Mouse (Mus musculus) kidney, embryonic 16.5 days (tissue): Measurements from ENCODE around the gene Dda1. TPM values are rescaled to one million over a fixed set of nuclear protein-coding genes. Genes with fewer than 3 reads are reported as not detected.
"Not testable (repeated sequence)": the region's sequence is repeated elsewhere in the genome, so short reads cannot be mapped to it uniquely, and the experiment has no call there.

ENCODE experiments used
- ATAC-seq: fragments of 200-750 bp; cut with Nextera tagmentation; 2 replicates; pipeline ENCODE4 v1.8.0; 2017; ENCODE audit warnings: moderate TSS enrichment; ENCODE audit not compliant: low FRiP score, low TSS enrichment
- H3K27ac ChIP-seq: fragments of 300-500 bp; sonication (generic); 2 replicates; pipeline ENCODE4 v1.5.1; 2014; ENCODE audit warnings: low read length
- H3K27me3 ChIP-seq: fragments of 300-500 bp; sonication (generic); 2 replicates; pipeline ENCODE4 v1.6.1; 2014; ENCODE audit warnings: low read length, control low read depth, mixed read lengths; ENCODE audit not compliant: insufficient read depth
- H3K36me3 ChIP-seq: fragments of 300-500 bp; sonication (generic); 2 replicates; pipeline ENCODE4 v1.6.1; 2014; ENCODE audit warnings: low read length, control low read depth, mixed read lengths; ENCODE audit not compliant: insufficient read depth
- H3K4me1 ChIP-seq: fragments of 300-500 bp; sonication (generic); 2 replicates; pipeline ENCODE4 v1.6.1; 2014; ENCODE audit warnings: low read length, control low read depth, mixed read lengths; ENCODE audit not compliant: insufficient read depth
- H3K4me2 ChIP-seq: fragments of 300-500 bp; sonication (generic); replicated peaks from 2 replicates; pipeline ENCODE4 v1.6.1; 2014; ENCODE audit warnings: low read depth, low read length
- H3K4me3 ChIP-seq: fragments of 300-500 bp; sonication (generic); 2 replicates; pipeline ENCODE4 v1.5.1; 2014; ENCODE audit warnings: mild to moderate bottlenecking, low read length
- H3K9ac ChIP-seq: fragments of 300-500 bp; sonication (generic); replicated peaks from 2 replicates; pipeline ENCODE4 v1.6.1; 2014; ENCODE audit warnings: low read length
- H3K9me3 ChIP-seq: fragments of 300-500 bp; sonication (generic); 2 replicates; pipeline ENCODE4 v1.6.1; 2016; ENCODE audit warnings: low read length, control low read depth
- WGBS: fragments of 180-500 bp; shearing (Covaris S2); extraction: QIAGEN DNeasy Blood & Tissue Kit; methylation state at CpG from one replicate; pipeline ENCODE4 v1.1.7; 2014; 5-methylcytosine and 5-hydroxymethylcytosine counted together
- polyA plus RNA-seq: library from polyadenylated mRNA; unstranded; fragments of >200 nt; fragmentation: Nextera tagmentation; extraction: Ambion mirVana; gene quantifications from 2 replicates; pipeline ENCODE4 v1.2.1, GENCODE M21; 2015

The Dda1 gene
- polyA plus RNA-seq, 1 experiment from 2014 or later: 115 TPM

DNA sequence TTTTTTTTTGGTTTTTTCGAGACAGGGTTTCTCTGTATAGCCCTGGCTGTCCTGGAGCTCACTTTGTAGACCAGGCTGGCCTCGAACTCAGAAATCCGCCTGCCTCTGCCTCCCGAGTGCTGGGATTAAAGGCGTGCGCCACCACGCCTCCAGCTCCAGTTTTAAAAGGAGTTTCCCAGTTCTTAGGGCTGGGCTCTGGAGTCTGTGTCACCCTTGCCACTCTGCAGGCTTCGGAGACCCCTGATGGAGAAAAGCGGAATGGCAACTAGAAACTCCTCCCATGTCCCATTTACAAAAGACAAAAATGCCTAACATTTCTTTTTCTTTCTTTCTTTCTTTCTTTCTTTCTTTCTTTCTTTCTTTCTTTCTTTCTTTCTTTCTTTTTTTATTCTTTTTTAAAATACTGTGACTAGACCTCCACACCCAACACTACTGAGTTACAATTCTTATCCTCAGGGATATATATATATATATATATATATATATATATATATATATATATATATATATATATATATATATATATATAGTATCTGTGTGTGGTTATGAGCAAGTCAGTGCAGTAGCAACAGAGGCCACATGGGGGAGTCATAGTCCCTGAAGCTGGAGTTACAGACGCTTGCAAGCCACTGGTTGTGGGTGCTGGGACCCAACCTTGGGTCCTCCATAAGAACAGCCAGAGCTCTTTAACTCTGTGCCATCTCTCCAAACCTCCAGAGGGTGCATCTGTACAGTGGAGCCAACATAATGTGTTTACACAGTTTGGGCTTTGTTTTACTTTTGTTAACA lies 50.2 kb downstream of the Dda1 start:
- not testable (repeated sequence) for H3K27ac ChIP-seq, H3K36me3 ChIP-seq, H3K4me3 ChIP-seq, ATAC-seq, H3K9me3 ChIP-seq, H3K9ac ChIP-seq, H3K27me3 ChIP-seq, H3K4me2 ChIP-seq
- peaks cover 10% of the 10 kb centered on the region; the same call in 1 of the 2 replicates for H3K4me1 ChIP-seq
- WGBS: 31% methylated on average over 10 of the region's 10 CpGs

DNA sequence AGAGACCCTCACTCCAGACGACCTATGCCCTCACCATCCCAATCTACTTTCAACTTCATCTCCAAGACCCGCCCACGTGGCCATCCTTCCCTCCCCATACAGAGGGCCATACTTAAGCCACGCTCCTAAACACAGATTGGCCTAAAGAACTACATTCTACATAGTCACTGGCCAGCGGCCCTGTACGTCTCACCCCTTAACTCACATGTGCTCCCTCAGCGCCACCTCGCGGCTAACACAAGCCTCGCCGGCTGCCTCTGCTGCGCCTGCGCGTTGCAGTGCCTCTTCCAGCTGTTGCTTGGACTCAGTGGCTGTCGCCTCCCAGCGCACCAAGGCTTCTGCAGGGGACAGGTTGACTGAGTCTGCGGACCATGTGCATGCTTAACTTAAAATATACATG lies 52.6 kb downstream of the Dda1 start:
- Histone ChIP-seq H3K4me3 (no peak overlapping the region), H3K27me3 (peaks cover 16% of the 10 kb centered on the region), H3K9me3 (no peaks in the 10 kb centered on the region), H3K4me1 (peaks cover 23% of the 10 kb centered on the region), H3K9ac (no peak overlapping the region), H3K36me3 (no peaks in the 10 kb centered on the region), H3K27ac (no peak overlapping the region), H3K4me2 (peak overlapping the region; percentile 24)
- WGBS: 2% methylated on average over 17 of the region's 17 CpGs
- ATAC-seq: peak; percentile 93

- Histone ChIP-seq H3K4me1 (peaks cover 24% of the 10 kb centered on the region), H3K4me3 (peak within 1 kb of the TSS; percentile 22), H3K27ac (peak within 1 kb of the TSS; percentile 71), H3K27me3 (peaks cover 16% of the 10 kb centered on the region), H3K9me3 (no peaks in the 10 kb centered on the region), H3K4me2 (peak within 1 kb of the TSS; percentile 36), H3K36me3 (no peaks in the 10 kb centered on the region), H3K9ac (peak within 1 kb of the TSS; percentile 48)
- WGBS: 14% methylated on average over 46 of the region's 46 CpGs
- ATAC-seq: no peak
Measured at GRCm38 (mm10) chr8:71525226-71526050, 56.4 kb downstream of the Dda1 start, which contains the start of gene Ccdc194. Gene Ccdc194 (minus strand): TSS chr8:71525711.

Other genes with a start within 250 kb of the Dda1 start
- 21.2 and 23.6 TPM in 2 replicates for gene Myo9b, start 196.5 kb upstream of the Dda1 start, polyA plus RNA-seq
- gene Haus8, start 196.3 kb upstream of the Dda1 start, polyA plus RNA-seq: 58.6 and 62.1 TPM in 2 replicates
- 109 and 111 TPM in 2 replicates for gene Use1, start 102.4 kb upstream of the Dda1 start, polyA plus RNA-seq
- 6.1 TPM in 2 replicates for gene Ocel1, start 97.9 kb upstream of the Dda1 start, polyA plus RNA-seq
- 65.4 and 82.9 TPM in 2 replicates for gene Nr2f6, start 87.2 kb upstream of the Dda1 start, polyA plus RNA-seq
- gene Ushbp1, start 73.4 kb upstream of the Dda1 start, polyA plus RNA-seq: 29.8 and 31.2 TPM in 2 replicates
- gene Babam1, start 72.3 kb upstream of the Dda1 start, polyA plus RNA-seq: 116 and 120 TPM in 2 replicates
- 47.4 and 58.3 TPM in 2 replicates for gene Ankle1, start 63.2 kb upstream of the Dda1 start, polyA plus RNA-seq
- 41.9 and 46.6 TPM in 2 replicates for gene Abhd8, start 5.5 kb upstream of the Dda1 start, polyA plus RNA-seq
- 170 and 178 TPM in 2 replicates for gene Mrpl34, start 4.2 kb upstream of the Dda1 start, polyA plus RNA-seq
- 0.81 and 1.0 TPM in 2 replicates for gene Ano8, start 16.8 kb downstream of the Dda1 start, polyA plus RNA-seq
- 22.2 and 22.5 TPM in 2 replicates for gene Gtpbp3, start 18.9 kb downstream of the Dda1 start, polyA plus RNA-seq
- gene Plvap, start 42.6 kb downstream of the Dda1 start, polyA plus RNA-seq: 165 TPM in 2 replicates
- gene Ccdc194, start 56.5 kb downstream of the Dda1 start, polyA plus RNA-seq: 0.15 and 0.61 TPM in 2 replicates
- gene Bst2, start 68.3 kb downstream of the Dda1 start, polyA plus RNA-seq: 53.6 and 55.6 TPM in 2 replicates
- 114 and 118 TPM in 2 replicates for gene Mvb12a, start 73.7 kb downstream of the Dda1 start, polyA plus RNA-seq
- gene Tmem221, start 89.7 kb downstream of the Dda1 start, polyA plus RNA-seq: 16.3 and 16.7 TPM in 2 replicates
- 0.24 and 0.31 TPM in 2 replicates for gene Nxnl1, start 97.4 kb downstream of the Dda1 start, polyA plus RNA-seq
- gene Slc27a1, start 99.7 kb downstream of the Dda1 start, polyA plus RNA-seq: 49.8 and 56.2 TPM in 2 replicates
- 244 and 252 TPM in 2 replicates for gene Pgls, start 123.0 kb downstream of the Dda1 start, polyA plus RNA-seq
- gene Fam129c, start 128.4 kb downstream of the Dda1 start, polyA plus RNA-seq: 4.6 and 5.3 TPM in 2 replicates
- gene Colgalt1, start 141.8 kb downstream of the Dda1 start, polyA plus RNA-seq: 77.6 and 78.5 TPM in 2 replicates
- 0.55 and 0.94 TPM in 2 replicates for gene Unc13a, start 202.6 kb downstream of the Dda1 start, polyA plus RNA-seq
- gene Jak3, start 207.1 kb downstream of the Dda1 start, polyA plus RNA-seq: 6.6 and 7.5 TPM in 2 replicates
- gene Insl3, start 220.0 kb downstream of the Dda1 start, polyA plus RNA-seq: 1.3 and 7.7 TPM in 2 replicates
- gene B3gnt3, start 232.6 kb downstream of the Dda1 start, polyA plus RNA-seq: 3.3 and 4.2 TPM in 2 replicates